Mouse (Mus musculus) liver, embryonic 13.5 days (tissue): ENCODE data around the gene Gm42957. TPM values are rescaled to one million over a fixed set of nuclear protein-coding genes. Genes with fewer than 3 reads are reported as not detected.
A peak's percentile ranks its signal among the peaks of the same experiment; 100 is the strongest.

Experiments used
- ATAC-seq: fragments of 200-750 bp; cut with Nextera tagmentation; 2 replicates; pipeline ENCODE4 v1.8.0; 2017; ENCODE audit warnings: low read depth, mild to moderate bottlenecking, moderate number of reproducible peaks, moderate library complexity
- DNase-seq: peaks from one replicate; pipeline ENCODE4 v3.0.0; 2022
- H3K27ac ChIP-seq: fragments of 300-500 bp; sonication (generic); 2 replicates; pipeline ENCODE4 v1.5.1; 2015; ENCODE audit warnings: moderate library complexity, mild to moderate bottlenecking, inconsistent platforms
- H3K27me3 ChIP-seq: fragments of 300-500 bp; sonication (generic); 2 replicates; pipeline ENCODE4 v1.6.1; 2015; ENCODE audit warnings: mild to moderate bottlenecking, inconsistent platforms
- H3K36me3 ChIP-seq: fragments of 300-500 bp; sonication (generic); 2 replicates; pipeline ENCODE4 v1.6.1; 2015; ENCODE audit warnings: mild to moderate bottlenecking, inconsistent platforms
- H3K4me1 ChIP-seq: fragments of 300-500 bp; sonication (generic); replicated peaks from 2 replicates; pipeline ENCODE4 v1.6.1; 2015; ENCODE audit warnings: inconsistent platforms
- H3K4me2 ChIP-seq: fragments of 300-500 bp; sonication (generic); 2 replicates; pipeline ENCODE4 v1.6.1; 2015; ENCODE audit warnings: inconsistent platforms, mild to moderate bottlenecking, moderate library complexity
- H3K4me3 ChIP-seq: fragments of 300-500 bp; sonication (generic); replicated peaks from 2 replicates; pipeline ENCODE4 v1.5.1; 2015; ENCODE audit warnings: mild to moderate bottlenecking, inconsistent platforms
- H3K9ac ChIP-seq: fragments of 300-500 bp; sonication (generic); 2 replicates; pipeline ENCODE4 v1.6.1; 2015; ENCODE audit warnings: mild to moderate bottlenecking, inconsistent platforms
- H3K9me3 ChIP-seq: fragments of 300-500 bp; sonication (generic); replicated peaks from 2 replicates; pipeline ENCODE4 v1.6.1; 2016; ENCODE audit warnings: inconsistent platforms
- WGBS: fragments of 180-500 bp; shearing (Covaris S2); methylation state at CpG from one replicate; pipeline ENCODE4 v1.1.7; 2015; ENCODE audit not compliant: insufficient replicate concordance; 5-methylcytosine and 5-hydroxymethylcytosine counted together
- polyA plus RNA-seq: library from polyadenylated mRNA; unstranded; fragments of >200 nt; fragmentation: Nextera tagmentation; extraction: Ambion mirVana; gene quantifications from 2 replicates; pipeline ENCODE4 v1.2.1, GENCODE M21; 2015

Gm42957 gene
- polyA plus RNA-seq: 0.02 TPM in 1 of 2 replicates, not detected in the other

GRCm38 (mm10) chr3:96634928-96635879, at the start of gene Gm42957, which contains the start of gene Pex11b:
Gm42957 (plus strand) TSS chr3:96635474.
Pex11b (plus strand) TSS chr3:96635376.
- peaks cover 45% of the 10 kb centered on the region for H3K4me1 ChIP-seq
- ATAC-seq: peak; percentile 90
- H3K27me3 ChIP-seq: no peaks in the 10 kb centered on the region
- 3% methylated on average over 60 of the region's 60 CpGs for WGBS
- peak within 1 kb of the TSS; percentile 87 for H3K27ac ChIP-seq
- H3K9ac ChIP-seq: peak within 1 kb of the TSS; percentile 96
- peak within 1 kb of the TSS; percentile 94 for H3K4me3 ChIP-seq
- peak; percentile 73 for DNase-seq
- no peaks in the 10 kb centered on the region for H3K9me3 ChIP-seq
- H3K36me3 ChIP-seq: peaks cover 44% of the 10 kb centered on the region
- H3K4me2 ChIP-seq: peak within 1 kb of the TSS; percentile 93

GRCm38 (mm10) chr3:96590657-96591056, 44.6 kb upstream of the Gm42957 start:
- 73% methylated on average over 4 of the region's 4 CpGs for WGBS
- no peak for ATAC-seq

GRCm38 (mm10) chr3:96593374-96593773, 41.9 kb upstream of the Gm42957 start:
- H3K9ac ChIP-seq: peak overlapping the region; percentile 73
- under 1% methylated on average over 10 of the region's 10 CpGs for WGBS
- peak overlapping the region; percentile 82 for H3K4me2 ChIP-seq
- DNase-seq (no peak), ATAC-seq (no peak)
- H3K4me3 ChIP-seq: peak overlapping the region; percentile 63
- 0 out of 2 replicates have a peak, but pooled peaks cover 6% of the 10 kb centered on the region for H3K36me3 ChIP-seq
- H3K9me3 ChIP-seq: no peaks in the 10 kb centered on the region
- H3K27ac ChIP-seq: peak overlapping the region; percentile 62
- peaks cover 44% of the 10 kb centered on the region for H3K4me1 ChIP-seq
- H3K27me3 ChIP-seq: peaks cover 38% of the 10 kb centered on the region

More at GRCm38 (mm10) chr3:96590657-96591056, 44.6 kb upstream of the Gm42957 start:
- Histone ChIP-seq H3K9me3 (no peaks in the 10 kb centered on the region), H3K9ac (no peak overlapping the region), H3K36me3 (0 out of 2 replicates have a peak, but pooled peaks cover 6% of the 10 kb centered on the region), H3K4me2 (no peak overlapping the region), H3K4me1 (peaks cover 17% of the 10 kb centered on the region), H3K4me3 (no peak overlapping the region), H3K27ac (no peak overlapping the region), H3K27me3 (peaks cover 10% of the 10 kb centered on the region)
- DNase-seq: no peak

GRCm38 (mm10) chr3:96593790-96594560, 41.3 kb upstream of the Gm42957 start, which contains the start of gene Polr3gl:
Polr3gl (minus strand) TSS chr3:96594181.
- ATAC-seq (peak; percentile 95), DNase-seq (peak; percentile 89)
- Histone ChIP-seq H3K4me2 (peak within 1 kb of the TSS; percentile 82), H3K4me3 (peak within 1 kb of the TSS; percentile 63), H3K4me1 (peaks cover 46% of the 10 kb centered on the region), H3K36me3 (0 out of 2 replicates have a peak, but pooled peaks cover 6% of the 10 kb centered on the region), H3K9me3 (no peaks in the 10 kb centered on the region), H3K9ac (peak within 1 kb of the TSS; percentile 73), H3K27me3 (peaks cover 44% of the 10 kb centered on the region), H3K27ac (peak within 1 kb of the TSS; percentile 62)
- WGBS: under 1% methylated on average over 36 of the region's 38 CpGs

GRCm38 (mm10) chr3:96594851-96595250, 40.4 kb upstream of the Gm42957 start:
- H3K9me3 ChIP-seq: no peaks in the 10 kb centered on the region
- H3K4me1 ChIP-seq: peaks cover 46% of the 10 kb centered on the region
- 82% methylated on average over 5 of the region's 5 CpGs for WGBS
- ATAC-seq (no peak), DNase-seq (no peak)
- H3K27me3 ChIP-seq: peaks cover 52% of the 10 kb centered on the region
- H3K9ac ChIP-seq: no peak overlapping the region
- no peak overlapping the region for H3K4me2 ChIP-seq
- no peak overlapping the region for H3K4me3 ChIP-seq
- H3K36me3 ChIP-seq: 0 out of 2 replicates have a peak, but pooled peaks cover 6% of the 10 kb centered on the region
- H3K27ac ChIP-seq: no peak overlapping the region

GRCm38 (mm10) chr3:96595661-96596060, 39.6 kb upstream of the Gm42957 start:
- WGBS: 31% methylated on average over 6 of the region's 6 CpGs
- H3K9me3 ChIP-seq: no peaks in the 10 kb centered on the region
- H3K4me3 ChIP-seq: no peak overlapping the region
- H3K36me3 ChIP-seq: 0 out of 2 replicates have a peak, but pooled peaks cover 1% of the 10 kb centered on the region
- H3K27me3 ChIP-seq: peaks cover 60% of the 10 kb centered on the region
- DNase-seq (no peak), ATAC-seq (no peak)
- peaks cover 54% of the 10 kb centered on the region for H3K4me1 ChIP-seq
- no peak overlapping the region for H3K4me2 ChIP-seq
- H3K9ac ChIP-seq: no peak overlapping the region
- H3K27ac ChIP-seq: no peak overlapping the region

GRCm38 (mm10) chr3:96596228-96596707, 39.0 kb upstream of the Gm42957 start, which contains the start of gene Ankrd34a:
Ankrd34a (plus strand) TSS chr3:96596636.
- WGBS: 5% methylated on average over 20 of the region's 23 CpGs
- H3K9ac ChIP-seq: peak within 1 kb of the TSS; percentile 56
- ATAC-seq (no peak), DNase-seq (no peak)
- H3K27me3 ChIP-seq: peaks cover 67% of the 10 kb centered on the region
- peak within 1 kb of the TSS; percentile 53 for H3K4me3 ChIP-seq
- peak within 1 kb of the TSS; percentile 68 for H3K4me2 ChIP-seq
- H3K9me3 ChIP-seq: no peaks in the 10 kb centered on the region
- H3K4me1 ChIP-seq: peaks cover 59% of the 10 kb centered on the region
- no peaks in the 10 kb centered on the region for H3K36me3 ChIP-seq
- no peak within 1 kb of the TSS for H3K27ac ChIP-seq

GRCm38 (mm10) chr3:96596855-96597254, 38.4 kb upstream of the Gm42957 start:
- WGBS: 3% methylated on average over 9 of the region's 12 CpGs
- peaks cover 62% of the 10 kb centered on the region for H3K4me1 ChIP-seq

GRCm38 (mm10) chr3:96597435-96597891, 37.8 kb upstream of the Gm42957 start:
- Histone ChIP-seq H3K4me2 (peak overlapping the region; percentile 68), H3K4me1 (peaks cover 56% of the 10 kb centered on the region), H3K27ac (no peak overlapping the region), H3K36me3 (no peaks in the 10 kb centered on the region), H3K9ac (peak overlapping the region; percentile 56), H3K9me3 (no peaks in the 10 kb centered on the region), H3K4me3 (peak overlapping the region; percentile 53), H3K27me3 (peaks cover 78% of the 10 kb centered on the region)
- WGBS: under 1% methylated on average over 40 of the region's 40 CpGs
- no peak for ATAC-seq
- DNase-seq: no peak

More at GRCm38 (mm10) chr3:96596855-96597254, 38.4 kb upstream of the Gm42957 start:
- no peak for DNase-seq
- Histone ChIP-seq H3K27me3 (peaks cover 72% of the 10 kb centered on the region), H3K9ac (no peak overlapping the region), H3K4me2 (peak overlapping the region; percentile 68), H3K9me3 (no peaks in the 10 kb centered on the region), H3K4me3 (peak overlapping the region; percentile 53), H3K36me3 (no peaks in the 10 kb centered on the region), H3K27ac (no peak overlapping the region)
- no peak for ATAC-seq

- no peak for DNase-seq
- ATAC-seq: no peak
- Histone ChIP-seq H3K27ac (no peak overlapping the region), H3K4me1 (peaks cover 46% of the 10 kb centered on the region), H3K9me3 (no peaks in the 10 kb centered on the region), H3K4me3 (peak overlapping the region; percentile 53), H3K9ac (peak overlapping the region; percentile 56; the same call in 1 of the 2 replicates), H3K36me3 (no peaks in the 10 kb centered on the region), H3K27me3 (peaks cover 86% of the 10 kb centered on the region), H3K4me2 (peak overlapping the region; percentile 68)
- 5% methylated on average over 54 of the region's 54 CpGs for WGBS
Measured at GRCm38 (mm10) chr3:96598156-96599068, 36.9 kb upstream of the Gm42957 start.
